Mouse (Mus musculus) stomach, embryonic 14.5 days (tissue): ENCODE data around the gene Tekt3. TPM values are rescaled to one million over a fixed set of nuclear protein-coding genes. Genes with fewer than 3 reads are reported as not detected.

ENCODE experiments used
- ATAC-seq: fragments of 200-750 bp; cut with Nextera tagmentation; 2 replicates; pipeline ENCODE4 v1.8.0; 2017; ENCODE audit warnings: low read depth, moderate TSS enrichment; ENCODE audit not compliant: insufficient number of reproducible peaks, insufficient read depth, low FRiP score
- H3K27ac ChIP-seq: fragments of 300-500 bp; sonication (generic); 2 replicates; pipeline ENCODE4 v1.5.1; 2014; ENCODE audit warnings: mild to moderate bottlenecking, low read length, moderate library complexity, mixed read lengths
- H3K27me3 ChIP-seq: fragments of 300-500 bp; sonication (generic); 2 replicates; pipeline ENCODE4 v1.6.1; 2014; ENCODE audit warnings: low read length, control low read depth, mixed read lengths; ENCODE audit not compliant: control insufficient read depth, insufficient read depth
- H3K36me3 ChIP-seq: fragments of 300-500 bp; sonication (generic); 2 replicates; pipeline ENCODE4 v1.6.1; 2014; ENCODE audit warnings: mild to moderate bottlenecking, control low read depth, low read length, moderate library complexity, mixed read lengths; ENCODE audit not compliant: control insufficient read depth, insufficient read depth
- H3K4me1 ChIP-seq: fragments of 300-500 bp; sonication (generic); 2 replicates; pipeline ENCODE4 v1.6.1; 2014; ENCODE audit warnings: low read length, control low read depth, mixed read lengths; ENCODE audit not compliant: control insufficient read depth, insufficient read depth
- H3K4me2 ChIP-seq: fragments of 300-500 bp; sonication (generic); replicated peaks from 2 replicates; pipeline ENCODE4 v1.6.1; 2014; ENCODE audit warnings: low read depth, low read length, control low read depth
- H3K4me3 ChIP-seq: fragments of 300-500 bp; sonication (generic); 2 replicates; pipeline ENCODE4 v1.5.1; 2014; ENCODE audit warnings: low read depth, low read length, control low read depth
- H3K9ac ChIP-seq: fragments of 300-500 bp; sonication (generic); replicated peaks from 2 replicates; pipeline ENCODE4 v1.6.1; 2014; ENCODE audit warnings: low read depth, mild to moderate bottlenecking, control low read depth, low read length, moderate library complexity, mixed read lengths
- H3K9me3 ChIP-seq: fragments of 300-500 bp; sonication (generic); 2 replicates; pipeline ENCODE4 v1.6.1; 2016; ENCODE audit warnings: low read depth, low read length, control low read depth; ENCODE audit not compliant: control insufficient read depth
- WGBS: fragments of 180-500 bp; shearing (Covaris S2); extraction: QIAGEN DNeasy Blood & Tissue Kit; methylation state at CpG from one replicate; pipeline ENCODE4 v1.1.7; 2014; 5-methylcytosine and 5-hydroxymethylcytosine counted together
- polyA plus RNA-seq: library from polyadenylated mRNA; unstranded; fragments of >200 nt; fragmentation: Nextera tagmentation; extraction: Ambion mirVana; gene quantifications from 2 replicates; pipeline ENCODE4 v1.2.1, GENCODE M21; 2014

The Tekt3 gene
- polyA plus RNA-seq: not detected in 2 replicates

- no peaks in the 10 kb centered on the region for H3K36me3 ChIP-seq
- no peaks in the 10 kb centered on the region for H3K27me3 ChIP-seq
- no peaks in the 10 kb centered on the region for H3K4me1 ChIP-seq
- ATAC-seq: peak; percentile 56; the same call in 1 of the 2 replicates
- H3K4me2 ChIP-seq: no peak within 1 kb of the TSS
- H3K27ac ChIP-seq: no peak within 1 kb of the TSS
- no peaks in the 10 kb centered on the region for H3K9me3 ChIP-seq
- H3K9ac ChIP-seq: no peak within 1 kb of the TSS
- WGBS: 12% methylated on average over 17 of the region's 17 CpGs
- H3K4me3 ChIP-seq: no peak within 1 kb of the TSS
Observed at GRCm38 (mm10) chr11:63061446-63061845, at the start of gene Tekt3. Tekt3 (plus strand) TSS chr11:63061654.

DNA sequence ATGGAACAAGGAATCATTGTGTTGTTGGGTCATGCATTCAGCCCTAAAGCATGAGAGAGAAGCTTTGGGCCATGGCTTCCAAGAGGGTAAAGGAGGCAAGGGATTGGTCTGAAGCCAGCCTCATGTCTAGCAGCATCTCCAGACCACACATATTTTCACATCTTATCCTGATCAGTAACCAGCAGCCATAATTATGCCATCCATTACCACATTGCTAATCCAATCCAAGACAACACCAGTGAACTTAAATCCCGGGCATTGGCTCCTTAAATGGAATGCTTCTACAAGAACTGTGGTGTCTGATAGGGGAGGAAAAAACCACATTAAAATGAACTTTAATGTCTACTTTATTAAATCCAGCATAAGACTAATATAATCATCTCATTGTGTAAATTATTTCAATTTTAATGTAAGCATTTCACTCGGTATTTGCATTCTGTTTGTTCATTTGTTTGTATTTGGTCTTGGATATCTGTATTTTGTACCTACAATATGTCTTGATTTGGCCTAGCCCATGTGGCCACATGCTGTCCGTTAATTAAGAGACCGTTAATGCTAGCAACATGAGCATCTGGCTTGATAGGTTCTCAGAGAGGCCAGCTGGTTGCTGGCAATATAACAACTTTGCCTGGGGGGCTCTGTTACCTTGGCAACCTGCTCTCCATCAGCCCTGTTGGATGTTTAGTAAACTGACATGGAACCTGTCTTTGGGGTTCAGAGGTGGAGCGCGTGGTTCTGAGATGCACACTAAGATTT, 43.9 kb upstream of the Tekt3 start:
- Histone ChIP-seq H3K4me1 (peaks cover 5% of the 10 kb centered on the region; the same call in 1 of the 2 replicates), H3K4me3 (no peak overlapping the region), H3K4me2 (no peak overlapping the region), H3K9ac (no peak overlapping the region), H3K27me3 (no peaks in the 10 kb centered on the region), H3K9me3 (no peaks in the 10 kb centered on the region), H3K27ac (no peak overlapping the region), H3K36me3 (no peaks in the 10 kb centered on the region)
- ATAC-seq: no peak
- 81% methylated on average over 6 of the region's 6 CpGs for WGBS

DNA sequence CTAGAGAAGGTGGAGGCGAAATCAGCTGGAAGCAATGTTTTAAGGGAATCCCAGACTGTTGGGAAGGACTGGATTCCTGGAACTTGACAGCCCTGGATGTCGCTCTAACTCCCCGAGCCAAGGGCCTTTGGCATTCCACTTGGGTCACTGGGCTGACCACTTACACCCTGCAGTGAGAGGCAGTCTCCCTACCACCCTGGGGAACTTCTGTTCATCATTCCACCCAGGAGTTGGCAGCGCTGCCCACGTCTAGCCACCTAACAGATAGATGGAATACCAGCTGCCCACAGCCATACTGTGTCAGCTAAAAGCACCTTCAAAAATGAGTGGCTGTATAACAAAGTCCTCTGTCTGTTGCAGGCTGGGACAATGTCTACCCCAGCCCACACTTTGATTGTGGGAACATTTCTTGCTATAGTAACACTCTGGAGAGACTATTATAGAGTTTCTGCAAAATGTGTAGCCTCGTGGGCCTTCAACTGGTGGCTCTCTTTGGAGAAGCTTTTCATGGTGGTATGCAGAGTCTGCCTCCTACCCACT, 43.3 kb upstream of the Tekt3 start:
- Histone ChIP-seq H3K9me3 (no peaks in the 10 kb centered on the region), H3K4me1 (peaks cover 5% of the 10 kb centered on the region; the same call in 1 of the 2 replicates), H3K27ac (no peak overlapping the region), H3K36me3 (no peaks in the 10 kb centered on the region), H3K9ac (no peak overlapping the region), H3K27me3 (no peaks in the 10 kb centered on the region), H3K4me2 (no peak overlapping the region), H3K4me3 (no peak overlapping the region)
- ATAC-seq: no peak
- WGBS: 83% methylated on average over 6 of the region's 6 CpGs

DNA sequence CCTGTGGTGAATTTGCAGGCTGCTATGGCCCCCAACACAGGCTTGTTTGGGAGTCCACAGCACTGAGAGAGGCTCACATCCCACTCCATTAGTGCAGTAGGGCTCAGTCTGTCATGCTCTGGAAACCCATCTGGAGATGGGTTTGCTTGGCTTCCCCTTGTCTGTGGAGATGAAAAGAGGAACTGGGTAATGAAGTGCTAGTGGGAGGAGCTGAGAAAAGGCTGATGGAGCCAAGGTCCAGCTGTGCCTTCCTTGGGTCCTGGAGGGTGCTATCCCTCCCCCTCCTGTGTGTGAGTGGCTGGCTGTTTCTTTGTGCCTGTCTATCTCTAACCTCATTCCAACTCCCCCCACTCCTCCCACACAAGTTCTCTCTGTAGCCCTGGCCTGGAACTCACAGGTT, 40.8 kb upstream of the Tekt3 start:
- Histone ChIP-seq H3K4me2 (no peak overlapping the region), H3K27me3 (no peaks in the 10 kb centered on the region), H3K36me3 (no peaks in the 10 kb centered on the region), H3K4me1 (peaks cover 26% of the 10 kb centered on the region), H3K9me3 (no peaks in the 10 kb centered on the region), H3K4me3 (no peak overlapping the region), H3K27ac (peak overlapping the region; percentile 49; the same call in 1 of the 2 replicates), H3K9ac (no peak overlapping the region)
- ATAC-seq: peak; percentile 8; the same call in 1 of the 2 replicates

- Histone ChIP-seq H3K27ac (0 out of 2 replicates have a peak overlapping the region, but pooled peaks have one; percentile 49), H3K4me2 (no peak overlapping the region), H3K27me3 (no peaks in the 10 kb centered on the region), H3K4me3 (no peak overlapping the region), H3K9me3 (no peaks in the 10 kb centered on the region), H3K36me3 (no peaks in the 10 kb centered on the region), H3K9ac (no peak overlapping the region), H3K4me1 (peaks cover 26% of the 10 kb centered on the region)
- WGBS: 43% methylated on average over 5 of the region's 5 CpGs
- no peak for ATAC-seq
Observed at GRCm38 (mm10) chr11:63021141-63021806, 40.2 kb upstream of the Tekt3 start.

DNA sequence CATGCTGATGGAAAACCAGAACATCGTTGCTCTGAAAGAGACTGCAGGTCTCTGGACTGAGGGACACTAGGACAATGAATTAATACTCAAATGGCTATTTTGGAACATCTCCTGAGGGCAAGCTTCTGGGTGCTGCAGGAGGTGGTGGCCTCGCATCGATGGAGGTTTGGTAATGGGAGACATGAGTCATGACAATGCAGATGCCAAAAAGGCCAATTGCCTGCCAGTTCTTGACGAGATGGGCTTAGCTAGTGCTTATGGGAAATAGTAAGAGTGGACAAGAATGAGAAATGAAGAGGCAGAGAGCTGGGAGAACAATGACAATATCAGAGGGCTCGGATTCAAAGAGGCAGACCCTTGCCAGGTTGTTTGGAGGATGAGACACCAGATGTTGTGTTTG, 38.0 kb upstream of the Tekt3 start:
- H3K36me3 ChIP-seq: no peaks in the 10 kb centered on the region
- H3K9ac ChIP-seq: no peak overlapping the region
- no peak overlapping the region for H3K4me3 ChIP-seq
- peak overlapping the region; percentile 49; the same call in 1 of the 2 replicates for H3K27ac ChIP-seq
- no peaks in the 10 kb centered on the region for H3K9me3 ChIP-seq
- ATAC-seq: no peak
- 70% methylated on average over 5 of the region's 5 CpGs for WGBS
- no peak overlapping the region for H3K4me2 ChIP-seq
- peaks cover 26% of the 10 kb centered on the region for H3K4me1 ChIP-seq
- H3K27me3 ChIP-seq: no peaks in the 10 kb centered on the region

DNA sequence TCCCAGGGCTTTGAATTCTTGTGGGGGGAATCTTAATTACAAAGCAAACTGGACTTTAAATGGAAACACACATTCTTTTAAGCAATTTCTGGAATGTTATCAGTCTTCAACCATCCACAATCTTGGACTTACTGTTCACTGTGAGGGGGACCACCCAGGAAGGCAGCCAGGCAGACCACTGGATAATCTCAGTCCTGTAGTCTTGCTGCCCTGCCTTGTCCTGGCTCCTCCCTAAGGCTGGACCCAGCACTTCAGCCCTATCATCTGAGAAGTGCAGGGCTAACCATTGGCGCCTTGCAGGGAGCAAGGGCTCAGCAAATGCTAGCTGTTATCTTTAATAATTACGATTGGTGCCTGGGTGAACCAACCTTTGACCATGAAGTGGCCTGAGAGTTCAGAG, 37.3 kb upstream of the Tekt3 start:
- peak overlapping the region; percentile 87; the same call in 1 of the 2 replicates for H3K27ac ChIP-seq
- H3K36me3 ChIP-seq: no peaks in the 10 kb centered on the region
- no peaks in the 10 kb centered on the region for H3K27me3 ChIP-seq
- H3K9ac ChIP-seq: no peak overlapping the region
- WGBS: 32% methylated on average over 2 of the region's 2 CpGs
- H3K9me3 ChIP-seq: no peaks in the 10 kb centered on the region
- H3K4me1 ChIP-seq: peaks cover 29% of the 10 kb centered on the region
- no peak overlapping the region for H3K4me3 ChIP-seq
- H3K4me2 ChIP-seq: no peak overlapping the region
- no peak for ATAC-seq

GRCm38 (mm10) chr11:63025476-63025875, 36.0 kb upstream of the Tekt3 start:
- WGBS: 42% methylated on average over 6 of the region's 6 CpGs
- ATAC-seq: peak; percentile 76
- Histone ChIP-seq H3K27me3 (no peaks in the 10 kb centered on the region), H3K4me2 (no peak overlapping the region), H3K4me3 (no peak overlapping the region), H3K9me3 (no peaks in the 10 kb centered on the region), H3K4me1 (peaks cover 29% of the 10 kb centered on the region), H3K36me3 (no peaks in the 10 kb centered on the region), H3K9ac (no peak overlapping the region), H3K27ac (peak overlapping the region; percentile 87; the same call in 1 of the 2 replicates)
